Mouse (Mus musculus) embryonic facial prominence, embryonic 15.5 days (tissue): Measurements from ENCODE around the gene Ubp1. TPM values are rescaled to one million over a fixed set of nuclear protein-coding genes. Genes with fewer than 3 reads are reported as not detected.

Source experiments
- ATAC-seq: fragments of 200-750 bp; cut with Nextera tagmentation; 2 replicates; pipeline ENCODE4 v1.8.0; 2017; ENCODE audit warnings: low read depth, moderate TSS enrichment; ENCODE audit not compliant: insufficient number of reproducible peaks, low FRiP score, low TSS enrichment
- H3K27ac ChIP-seq: fragments of 300-500 bp; sonication (generic); replicated peaks from 2 replicates; pipeline ENCODE4 v1.5.1; 2015; ENCODE audit warnings: mild to moderate bottlenecking, inconsistent platforms
- H3K27me3 ChIP-seq: fragments of 300-500 bp; sonication (generic); 2 replicates; pipeline ENCODE4 v1.6.1; 2015; ENCODE audit warnings: inconsistent platforms
- H3K36me3 ChIP-seq: fragments of 300-500 bp; sonication (generic); 2 replicates; pipeline ENCODE4 v1.6.1; 2015; ENCODE audit warnings: mild to moderate bottlenecking, inconsistent platforms
- H3K4me1 ChIP-seq: fragments of 300-500 bp; sonication (generic); 2 replicates; pipeline ENCODE4 v1.6.1; 2015; ENCODE audit warnings: inconsistent platforms
- H3K4me2 ChIP-seq: fragments of 300-500 bp; sonication (generic); replicated peaks from 2 replicates; pipeline ENCODE4 v1.6.1; 2015; ENCODE audit warnings: mild to moderate bottlenecking, inconsistent platforms
- H3K4me3 ChIP-seq: fragments of 300-500 bp; sonication (generic); replicated peaks from 2 replicates; pipeline ENCODE4 v1.5.1; 2015; ENCODE audit warnings: mild to moderate bottlenecking, inconsistent platforms
- H3K9ac ChIP-seq: fragments of 300-500 bp; sonication (generic); 2 replicates; pipeline ENCODE4 v1.6.1; 2015; ENCODE audit warnings: inconsistent platforms
- H3K9me3 ChIP-seq: fragments of 300-500 bp; sonication (generic); replicated peaks from 2 replicates; pipeline ENCODE4 v1.6.1; 2016; ENCODE audit warnings: inconsistent platforms
- WGBS: fragments of 180-500 bp; shearing (Covaris S2); methylation state at CpG from one replicate; pipeline ENCODE4 v1.1.7; 2015; 5-methylcytosine and 5-hydroxymethylcytosine counted together
- polyA plus RNA-seq: library from polyadenylated mRNA; unstranded; fragments of >200 nt; fragmentation: Nextera tagmentation; extraction: Ambion mirVana; gene quantifications from 2 replicates; pipeline ENCODE4 v1.2.1, GENCODE M21; 2015

Ubp1 gene
- polyA plus RNA-seq, 1 experiment from 2014 or later, result 35.6 TPM

DNA sequence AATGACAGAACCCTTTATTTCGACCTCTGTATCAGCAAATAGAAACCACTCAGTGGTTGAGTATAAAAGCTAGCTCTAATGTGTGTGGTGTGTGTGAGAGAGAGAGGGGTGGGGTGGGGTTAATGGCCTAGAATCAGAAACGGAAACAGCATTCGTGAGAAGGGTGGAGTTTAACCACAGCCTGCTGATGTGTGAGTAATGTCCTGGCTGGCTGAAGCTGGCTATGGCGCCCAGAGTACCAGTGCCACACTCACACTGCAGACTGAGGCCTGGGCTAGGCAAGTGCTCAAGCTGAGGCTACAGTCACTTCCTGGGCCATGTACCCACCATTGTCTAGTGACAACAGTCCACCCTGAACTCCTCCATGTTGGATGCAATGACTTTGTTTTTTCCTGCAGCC is 85.7 kb downstream of the Ubp1 start:
- no peaks in the 10 kb centered on the region for H3K4me1 ChIP-seq
- H3K27ac ChIP-seq, result no peak overlapping the region
- ATAC-seq, result no peak
- H3K9me3 ChIP-seq, result no peaks in the 10 kb centered on the region
- no peaks in the 10 kb centered on the region for H3K27me3 ChIP-seq
- 70% methylated on average over 4 of the region's 4 CpGs for WGBS
- no peak overlapping the region for H3K9ac ChIP-seq
- H3K4me2 ChIP-seq, result no peak overlapping the region
- no peak overlapping the region for H3K4me3 ChIP-seq
- H3K36me3 ChIP-seq, result no peaks in the 10 kb centered on the region

DNA sequence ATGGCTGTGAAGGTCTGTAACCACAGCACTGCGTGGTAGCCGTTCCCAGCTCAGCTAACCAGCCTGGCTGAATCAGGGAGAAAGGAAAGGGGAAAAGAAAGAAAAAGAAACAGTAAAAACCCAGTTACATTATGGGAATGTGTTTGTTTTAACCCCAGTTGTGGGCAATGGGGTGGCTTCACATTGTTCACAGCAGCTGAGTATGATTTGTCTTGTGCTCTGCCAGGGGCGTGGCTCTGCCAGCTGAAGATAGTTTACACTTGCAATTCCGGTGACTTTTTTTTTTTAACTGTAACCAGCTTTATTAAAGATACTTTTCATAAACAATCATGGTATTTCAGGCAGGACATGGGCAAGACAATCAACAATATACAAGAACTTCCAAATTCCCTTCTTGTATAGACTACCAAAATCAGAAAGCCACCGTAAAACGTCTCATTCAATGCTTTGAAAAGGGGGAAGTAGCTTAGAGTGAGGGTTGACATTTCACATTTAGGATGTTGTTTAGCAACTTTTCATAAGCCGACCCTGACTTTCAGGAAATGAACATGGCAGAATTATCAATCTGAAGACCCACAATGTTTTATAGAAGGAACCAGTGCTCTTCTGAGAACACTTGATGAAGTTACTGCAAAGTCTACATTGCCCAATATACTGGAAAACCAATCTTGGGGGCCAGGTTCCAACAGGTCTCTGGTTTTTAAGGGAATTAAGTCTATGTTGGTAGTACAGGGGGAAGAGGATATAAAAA is 88.5 kb downstream of the Ubp1 start:
- H3K4me3 ChIP-seq, result no peak overlapping the region
- ATAC-seq, result no peak
- 73% methylated on average over 7 of the region's 7 CpGs for WGBS

DNA sequence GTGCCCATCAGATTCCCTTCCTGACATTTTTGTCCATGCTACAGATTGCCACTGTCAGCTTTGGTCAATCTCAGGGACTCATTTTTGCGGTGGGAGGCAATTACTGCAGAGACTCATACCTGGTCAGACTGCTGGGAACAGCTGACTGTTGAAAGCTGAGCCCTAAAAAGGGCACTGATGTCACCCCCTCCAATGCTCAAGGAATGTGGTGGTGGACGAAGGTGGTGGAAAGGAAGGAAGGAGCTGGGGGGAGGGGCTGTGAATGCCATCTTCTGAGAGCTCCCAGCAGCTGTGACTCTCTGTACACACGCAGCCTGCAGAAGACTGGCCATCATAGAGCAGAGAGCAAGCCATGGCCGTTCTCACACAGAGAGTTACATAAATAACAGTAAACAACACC is 91.4 kb downstream of the Ubp1 start:
- H3K9me3 ChIP-seq, result no peaks in the 10 kb centered on the region
- H3K4me1 ChIP-seq, result peaks cover 17% of the 10 kb centered on the region
- no peak overlapping the region for H3K4me3 ChIP-seq
- H3K9ac ChIP-seq, result no peak overlapping the region
- H3K4me2 ChIP-seq, result no peak overlapping the region
- H3K36me3 ChIP-seq, result no peaks in the 10 kb centered on the region
- 46% methylated on average over 4 of the region's 4 CpGs for WGBS
- ATAC-seq, result no peak
- no peak overlapping the region for H3K27ac ChIP-seq
- H3K27me3 ChIP-seq, result 0 out of 2 replicates have a peak, but pooled peaks cover 2% of the 10 kb centered on the region

More for the DNA sequence above, 88.5 kb downstream of the Ubp1 start:
- Histone ChIP-seq H3K4me1 (no peaks in the 10 kb centered on the region), H3K27me3 (no peaks in the 10 kb centered on the region), H3K27ac (no peak overlapping the region), H3K4me2 (no peak overlapping the region), H3K9ac (no peak overlapping the region), H3K9me3 (no peaks in the 10 kb centered on the region), H3K36me3 (no peaks in the 10 kb centered on the region)

DNA sequence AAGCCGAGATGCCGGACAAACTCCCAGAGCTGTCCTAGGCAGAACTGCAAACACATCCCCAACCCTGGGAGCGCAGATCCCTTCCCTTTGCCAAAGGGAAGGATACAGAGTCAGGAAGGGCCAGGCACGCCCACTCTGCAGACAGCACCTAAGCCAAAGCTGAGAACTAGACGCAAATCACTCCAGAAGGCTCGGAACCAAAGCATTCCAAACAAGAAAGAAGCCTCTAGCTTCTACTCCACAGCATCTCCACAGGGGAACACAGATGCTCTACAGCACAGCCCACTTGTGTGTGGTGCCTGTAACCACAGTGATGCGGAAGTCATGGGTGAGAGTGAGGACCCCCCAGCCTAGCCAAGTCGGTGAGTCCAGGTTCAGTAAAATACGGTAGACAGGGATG is 94.4 kb downstream of the Ubp1 start:
- H3K27ac ChIP-seq, result no peak overlapping the region
- no peak for ATAC-seq
- H3K9me3 ChIP-seq, result no peaks in the 10 kb centered on the region
- no peak overlapping the region for H3K9ac ChIP-seq
- H3K4me1 ChIP-seq, result peaks cover 17% of the 10 kb centered on the region
- 40% methylated on average over 9 of the region's 9 CpGs for WGBS
- peak overlapping the region; percentile 93 for H3K4me2 ChIP-seq
- no peaks in the 10 kb centered on the region for H3K36me3 ChIP-seq
- H3K4me3 ChIP-seq, result 0 out of 2 replicates have a peak overlapping the region, but pooled peaks have one; percentile 63
- 0 out of 2 replicates have a peak, but pooled peaks cover 2% of the 10 kb centered on the region for H3K27me3 ChIP-seq

DNA sequence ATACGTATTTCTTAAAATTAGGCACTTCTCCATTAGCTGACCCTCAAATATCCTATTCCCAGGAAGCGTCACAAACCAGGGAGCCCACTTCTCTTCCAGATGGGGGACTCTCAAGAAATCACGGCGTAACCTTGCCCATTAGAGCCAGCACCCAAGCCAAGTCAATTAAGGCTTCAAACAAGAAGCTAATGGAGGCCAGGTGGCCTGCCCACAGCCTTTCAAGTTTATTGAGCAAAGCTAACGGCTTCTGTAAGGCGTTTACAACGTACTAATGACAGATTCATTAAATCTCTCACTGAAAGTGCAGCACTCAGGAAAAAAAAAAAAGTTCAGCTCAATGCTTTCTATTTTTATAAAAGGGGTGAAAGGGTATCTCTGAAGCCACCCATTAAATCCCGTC is 95.1 kb downstream of the Ubp1 start:
- Histone ChIP-seq H3K36me3 (no peaks in the 10 kb centered on the region), H3K27ac (0 out of 2 replicates have a peak overlapping the region, but pooled peaks have one; percentile 8), H3K4me1 (peaks cover 17% of the 10 kb centered on the region), H3K4me2 (peak overlapping the region; percentile 93), H3K4me3 (peak overlapping the region; percentile 63), H3K9me3 (no peaks in the 10 kb centered on the region), H3K9ac (peak overlapping the region; percentile 57; the same call in 1 of the 2 replicates), H3K27me3 (0 out of 2 replicates have a peak, but pooled peaks cover 2% of the 10 kb centered on the region)
- no peak for ATAC-seq
- WGBS, result 10% methylated on average over 8 of the region's 8 CpGs

DNA sequence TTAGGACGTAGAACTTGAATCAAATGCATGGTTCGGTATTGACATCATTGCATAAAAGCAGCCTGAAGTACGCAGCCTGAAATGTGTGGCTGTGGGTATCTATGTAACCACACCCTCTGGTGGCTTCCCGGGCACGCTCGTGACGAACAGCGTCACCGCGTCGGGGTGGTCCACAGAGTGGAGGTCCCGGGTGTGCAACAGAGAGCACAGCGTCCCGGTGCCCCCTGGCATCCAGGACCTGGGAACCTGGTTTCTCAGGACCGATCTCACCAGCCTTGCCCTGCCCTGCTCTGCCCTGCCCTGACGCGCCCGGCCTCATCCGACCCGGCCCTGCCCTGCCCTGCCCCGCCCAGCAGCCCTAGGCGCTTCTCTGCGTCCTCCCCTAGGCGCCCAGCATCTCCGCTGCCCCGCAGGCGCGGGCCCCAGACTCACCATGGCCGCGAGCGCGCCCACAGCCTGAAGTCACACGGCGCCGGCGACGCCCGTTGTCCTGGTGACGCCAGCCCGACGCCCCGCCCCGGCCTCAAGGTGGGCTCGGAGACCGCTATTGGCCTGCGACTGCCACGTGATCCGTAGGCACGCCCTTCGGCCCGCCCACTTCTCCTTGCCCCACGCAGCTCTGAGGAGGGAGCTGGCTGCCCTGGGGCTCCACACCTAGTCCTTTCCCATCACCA is 95.7 kb downstream of the Ubp1 start:
- ATAC-seq, result peak; percentile 93
- H3K4me1 ChIP-seq, result peaks cover 17% of the 10 kb centered on the region
- H3K9ac ChIP-seq, result peak overlapping the region; percentile 57
- no peaks in the 10 kb centered on the region for H3K36me3 ChIP-seq
- peak overlapping the region; percentile 93 for H3K4me2 ChIP-seq
- under 1% methylated on average over 52 of the region's 52 CpGs for WGBS
- H3K27me3 ChIP-seq, result 0 out of 2 replicates have a peak, but pooled peaks cover 2% of the 10 kb centered on the region
- 0 out of 2 replicates have a peak overlapping the region, but pooled peaks have one; percentile 8 for H3K27ac ChIP-seq
- H3K4me3 ChIP-seq, result peak overlapping the region; percentile 63
- no peaks in the 10 kb centered on the region for H3K9me3 ChIP-seq

Other genes starting within 250 kb of the Ubp1 start
- gene Pdcd6ip, start 222.7 kb upstream of the Ubp1 start, polyA plus RNA-seq, result 73.5 and 73.9 TPM in 2 replicates
- 21.8 and 22.3 TPM in 2 replicates for gene Clasp2, start 189.5 kb upstream of the Ubp1 start, polyA plus RNA-seq
- gene Fbxl2, start 115.3 kb downstream of the Ubp1 start, polyA plus RNA-seq, result 7.3 and 8.5 TPM in 2 replicates
- gene Susd5, start 126.2 kb downstream of the Ubp1 start, polyA plus RNA-seq, result 9.7 and 17.2 TPM in 2 replicates